Mouse (Mus musculus) forebrain, embryonic 10.5 days (tissue): Measurements from ENCODE around the gene Prkcq. TPM values are rescaled to one million over a fixed set of nuclear protein-coding genes. Genes with fewer than 3 reads are reported as not detected.
"Not testable (repeated sequence)": the region's sequence is repeated elsewhere in the genome, so short reads cannot be mapped to it uniquely, and the experiment has no call there.

Experiments
- DNase-seq: peaks from one replicate; pipeline ENCODE4 v3.0.0-alpha.2; 2017; ENCODE audit warnings: low spot score; ENCODE audit errors: extremely low spot score
- H3K27ac ChIP-seq: fragments of 300-500 bp; sonication (generic); 2 replicates; pipeline ENCODE4 v1.5.1; 2016; ENCODE audit warnings: mild to moderate bottlenecking
- H3K27me3 ChIP-seq: fragments of 300-500 bp; sonication (generic); 2 replicates; pipeline ENCODE4 v1.6.1; 2016; ENCODE audit warnings: mild to moderate bottlenecking; ENCODE audit not compliant: poor library complexity, severe bottlenecking
- H3K36me3 ChIP-seq: fragments of 300-500 bp; sonication (generic); replicated peaks from 2 replicates; pipeline ENCODE4 v1.6.1; 2016; ENCODE audit warnings: mild to moderate bottlenecking, moderate library complexity
- H3K4me1 ChIP-seq: fragments of 300-500 bp; sonication (generic); 2 replicates; pipeline ENCODE4 v1.6.1; 2016
- H3K4me3 ChIP-seq: fragments of 300-500 bp; sonication (generic); 2 replicates; pipeline ENCODE4 v1.5.1; 2016; ENCODE audit warnings: mild to moderate bottlenecking, moderate library complexity
- H3K9me3 ChIP-seq: fragments of 300-500 bp; sonication (generic); 2 replicates; pipeline ENCODE4 v1.6.1; 2016; ENCODE audit warnings: mild to moderate bottlenecking, moderate library complexity
- WGBS: fragments of 180-500 bp; shearing (Covaris S2); methylation state at CpG from one replicate; pipeline ENCODE4 v1.1.7; 2016; 5-methylcytosine and 5-hydroxymethylcytosine counted together
- polyA plus RNA-seq: library from polyadenylated mRNA; unstranded; fragments of >200 nt; fragmentation: Nextera tagmentation; extraction: Ambion mirVana; gene quantifications from 2 replicates; pipeline ENCODE4 v1.2.1, GENCODE M21; 2016

The Prkcq gene
- polyA plus RNA-seq, 1 experiment from 2014 or later, result 1.3 TPM

DNA sequence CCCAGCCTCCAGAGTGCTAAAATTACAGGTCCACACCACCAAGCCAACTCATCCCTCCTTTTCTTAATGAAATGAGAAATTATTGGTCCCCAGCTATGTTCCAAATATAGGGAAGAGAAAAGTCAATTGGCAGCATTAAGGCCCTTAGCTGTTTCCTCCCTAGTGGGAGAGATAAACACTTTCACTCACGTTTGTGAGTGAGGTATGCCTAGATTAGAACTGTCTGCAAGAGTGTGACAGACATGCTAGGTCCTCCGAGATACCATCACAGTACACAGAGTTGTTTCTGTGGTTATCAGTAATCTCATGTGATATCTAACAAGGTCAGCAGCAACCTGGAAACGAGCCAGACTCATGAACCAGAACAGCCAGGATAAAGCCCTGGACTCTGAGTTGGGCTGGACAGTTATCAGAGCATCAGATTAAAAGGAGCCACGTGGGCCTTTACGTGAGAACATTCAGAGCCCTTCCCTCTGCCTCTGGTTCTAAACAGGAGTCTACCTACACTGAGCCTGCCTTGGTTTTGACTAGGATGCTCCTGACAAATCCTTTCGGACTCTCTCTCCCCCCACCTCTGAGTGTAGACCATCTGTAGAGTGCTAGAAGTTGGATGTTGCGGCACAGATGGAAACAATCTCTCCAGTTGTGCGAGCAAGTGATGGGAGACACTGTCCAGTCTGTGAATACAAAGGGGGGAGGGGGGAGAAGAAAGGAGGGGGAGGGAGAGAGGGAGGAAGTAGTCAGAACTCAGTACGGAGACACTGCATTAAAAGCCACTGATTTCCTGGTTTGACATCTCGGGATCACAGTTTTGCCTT, 157.7 kb downstream of the Prkcq start:
- no peak for DNase-seq
- Histone ChIP-seq H3K27me3 (no peaks in the 10 kb centered on the region), H3K9me3 (no peaks in the 10 kb centered on the region), H3K4me3 (no peak overlapping the region), H3K36me3 (no peaks in the 10 kb centered on the region), H3K4me1 (0 out of 2 replicates have a peak, but pooled peaks cover 2% of the 10 kb centered on the region), H3K27ac (no peak overlapping the region)
- 69% methylated on average over 10 of the region's 10 CpGs for WGBS

DNA sequence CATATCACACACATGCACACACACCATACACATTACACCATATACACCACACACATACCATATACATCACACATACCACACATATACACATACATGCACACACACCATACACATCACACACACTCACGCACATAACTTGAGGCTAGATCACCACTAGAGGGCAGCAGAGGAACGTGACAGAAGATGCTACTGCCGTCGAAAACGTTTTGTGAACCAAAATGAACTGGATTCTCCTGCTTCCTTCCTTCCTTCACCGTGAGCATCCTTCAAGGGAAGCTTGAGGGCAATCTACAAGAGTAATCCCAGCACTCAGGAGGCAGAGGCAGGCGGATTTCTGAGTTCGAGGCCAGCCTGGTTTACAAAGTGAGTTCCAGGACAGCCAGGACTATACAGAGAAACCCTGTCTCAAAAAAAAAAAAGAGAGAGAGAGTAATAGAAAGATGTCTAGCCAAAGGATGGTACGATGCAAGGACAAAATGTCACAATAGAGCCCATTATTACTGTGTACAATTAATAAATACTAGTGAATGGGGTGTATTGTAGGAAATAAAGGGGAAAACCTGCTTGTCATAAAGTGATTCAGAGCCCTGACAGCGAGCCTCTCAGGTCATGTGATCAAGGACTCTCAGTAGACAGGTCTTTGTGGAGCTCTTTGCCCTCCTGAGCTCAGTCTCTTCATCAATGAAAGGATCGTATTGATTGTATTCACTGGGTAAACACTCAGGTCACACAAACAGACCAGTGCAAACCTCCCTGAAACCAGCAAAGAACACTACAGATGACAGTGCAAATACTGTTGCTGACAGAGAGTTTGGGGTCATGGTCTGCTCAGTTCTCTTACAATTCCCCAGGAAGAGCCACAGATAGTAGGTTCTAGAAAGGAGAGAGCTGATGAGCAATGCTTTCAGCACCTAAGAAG, 159.9 kb downstream of the Prkcq start:
- 33% methylated on average over 11 of the region's 11 CpGs for WGBS
- no peak overlapping the region for H3K4me3 ChIP-seq
- H3K27me3 ChIP-seq, result no peaks in the 10 kb centered on the region
- no peaks in the 10 kb centered on the region for H3K9me3 ChIP-seq
- 0 out of 2 replicates have a peak, but pooled peaks cover 2% of the 10 kb centered on the region for H3K4me1 ChIP-seq
- DNase-seq, result peak; percentile 76
- no peak overlapping the region for H3K27ac ChIP-seq
- no peaks in the 10 kb centered on the region for H3K36me3 ChIP-seq

DNA sequence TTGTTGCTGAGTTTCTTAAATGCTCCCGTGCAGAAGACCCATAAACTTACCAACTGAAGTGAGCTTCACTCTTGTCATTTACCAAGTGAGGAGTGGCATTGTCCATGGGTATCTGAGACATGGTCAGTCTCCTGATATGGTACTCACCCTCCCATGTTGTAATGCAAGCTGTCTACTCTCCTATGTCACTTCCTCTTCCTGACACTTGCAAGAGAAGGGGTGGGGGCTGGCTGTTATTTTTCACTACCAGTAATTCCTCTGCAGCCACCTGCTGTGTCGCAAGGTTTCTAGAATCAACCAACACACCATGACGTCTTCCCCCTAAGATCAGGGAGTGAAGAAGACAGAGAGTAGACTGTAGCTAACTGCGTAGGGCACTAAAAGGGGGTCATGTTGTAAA, 160.6 kb downstream of the Prkcq start:
- 85% methylated on average over 4 of the region's 4 CpGs for WGBS
- Histone ChIP-seq H3K9me3 (no peaks in the 10 kb centered on the region), H3K27ac (no peak overlapping the region)

DNA sequence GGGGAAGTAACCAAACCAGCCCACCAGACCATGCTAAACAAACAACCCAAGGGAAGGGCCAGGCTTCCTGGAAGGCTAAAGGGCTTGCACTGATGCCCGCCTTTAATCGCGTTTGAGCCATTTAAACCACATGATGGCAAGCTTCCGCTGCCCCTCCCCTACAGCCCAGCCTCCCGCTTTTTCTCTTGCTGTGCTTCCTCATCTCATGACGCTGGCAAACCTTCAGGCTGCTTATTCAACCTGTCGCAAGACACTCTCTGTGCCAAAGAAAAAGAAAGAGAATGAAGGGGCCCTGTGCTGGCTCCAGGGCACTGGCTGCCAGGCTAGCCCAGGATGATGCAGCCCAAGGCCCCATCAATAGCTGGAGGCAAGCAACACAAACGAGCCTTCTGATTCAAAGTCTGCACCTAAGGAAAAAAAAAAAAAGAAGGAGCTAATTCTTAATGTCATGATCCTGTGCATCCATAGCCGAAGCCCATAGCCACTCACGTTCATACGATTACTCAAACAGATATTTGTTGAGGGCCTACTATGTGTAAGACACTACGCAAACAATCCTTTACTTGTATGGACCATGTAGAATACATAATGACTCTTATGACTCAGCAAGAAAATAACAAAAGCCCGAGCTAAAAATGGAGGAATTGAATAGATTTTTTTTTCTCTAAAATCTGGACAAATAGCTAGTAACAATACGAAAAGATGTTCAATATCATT, 161.6 kb downstream of the Prkcq start:
- 0 out of 2 replicates have a peak, but pooled peaks cover 2% of the 10 kb centered on the region for H3K4me1 ChIP-seq
- H3K27ac ChIP-seq, result no peak overlapping the region
- no peaks in the 10 kb centered on the region for H3K36me3 ChIP-seq
- DNase-seq, result no peak
- no peaks in the 10 kb centered on the region for H3K27me3 ChIP-seq
- WGBS, result 72% methylated on average over 14 of the region's 14 CpGs
- H3K9me3 ChIP-seq, result no peaks in the 10 kb centered on the region
- no peak overlapping the region for H3K4me3 ChIP-seq

More for the DNA sequence above, 160.6 kb downstream of the Prkcq start:
- no peak for DNase-seq
- no peaks in the 10 kb centered on the region for H3K27me3 ChIP-seq
- H3K4me1 ChIP-seq, result 0 out of 2 replicates have a peak, but pooled peaks cover 2% of the 10 kb centered on the region
- no peak overlapping the region for H3K4me3 ChIP-seq
- no peaks in the 10 kb centered on the region for H3K36me3 ChIP-seq

DNA sequence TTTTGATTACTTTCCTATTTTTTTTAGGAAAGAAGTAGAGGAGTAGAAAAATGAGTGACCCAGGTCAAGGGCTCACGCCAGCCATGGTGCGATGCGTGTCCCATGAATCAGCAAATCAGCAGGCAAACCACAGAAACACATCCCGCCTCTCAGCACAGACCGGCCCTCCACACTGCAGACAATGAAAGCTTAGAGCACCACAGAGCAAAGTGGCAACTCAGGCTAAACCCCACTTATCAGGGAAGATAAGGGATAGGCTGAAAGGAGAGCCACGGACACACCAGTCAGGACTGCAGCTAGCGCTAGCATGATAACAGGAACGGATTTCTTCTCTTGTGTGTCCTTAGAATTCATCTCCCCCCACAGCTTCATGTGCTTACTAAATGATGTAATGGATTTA, 164.4 kb downstream of the Prkcq start:
- Histone ChIP-seq H3K9me3 (no peaks in the 10 kb centered on the region), H3K4me3 (no peak overlapping the region), H3K27ac (no peak overlapping the region), H3K36me3 (no peaks in the 10 kb centered on the region), H3K4me1 (0 out of 2 replicates have a peak, but pooled peaks cover 2% of the 10 kb centered on the region), H3K27me3 (no peaks in the 10 kb centered on the region)
- DNase-seq, result no peak
- 74% methylated on average over 8 of the region's 8 CpGs for WGBS

DNA sequence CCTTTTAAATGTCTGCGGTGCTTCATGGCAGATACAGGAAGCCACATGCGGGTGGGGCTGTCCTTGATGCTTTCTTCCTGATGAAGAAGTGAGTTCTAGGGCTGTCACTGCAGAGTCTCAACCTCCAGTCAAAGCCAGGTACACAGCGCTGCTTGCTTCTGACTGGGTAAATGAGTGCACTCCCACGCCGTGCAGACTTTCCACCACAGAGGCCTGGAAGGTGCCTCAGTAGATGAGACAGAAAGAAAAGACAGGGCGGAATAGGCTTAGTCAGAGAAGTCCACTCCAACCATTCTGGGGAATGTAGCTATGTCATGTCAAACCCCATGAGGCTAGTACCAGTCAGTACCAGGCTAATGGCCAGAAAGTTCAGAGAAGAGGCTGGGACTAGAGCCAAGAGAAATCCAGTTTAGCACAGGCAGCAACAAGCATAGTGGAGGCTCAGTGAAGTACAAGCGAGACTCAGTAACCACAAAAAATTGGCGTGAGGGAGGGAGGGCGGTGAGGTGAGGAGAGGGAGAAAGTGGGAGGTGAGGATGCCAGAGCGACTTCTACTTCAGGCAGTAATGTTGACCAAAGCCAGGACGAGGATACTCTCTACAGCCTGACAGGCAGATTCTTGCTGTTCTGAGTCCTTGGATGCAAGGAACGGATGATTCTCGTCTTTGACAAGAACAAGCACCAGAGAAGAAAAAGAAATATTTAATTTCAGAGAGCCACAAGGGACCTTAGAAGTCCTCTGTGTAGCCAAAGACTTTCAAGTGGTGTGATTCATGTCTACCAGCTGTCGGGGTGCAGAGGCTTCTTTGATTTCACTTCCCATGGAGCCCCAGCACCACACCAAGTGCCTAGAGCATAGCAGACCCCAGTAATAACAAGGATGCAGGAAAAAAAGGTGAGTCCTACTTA, 167.3 kb downstream of the Prkcq start:
- no peaks in the 10 kb centered on the region for H3K4me1 ChIP-seq
- no peak for DNase-seq
- no peaks in the 10 kb centered on the region for H3K36me3 ChIP-seq
- H3K27me3 ChIP-seq, result no peaks in the 10 kb centered on the region
- no peaks in the 10 kb centered on the region for H3K9me3 ChIP-seq
- H3K27ac ChIP-seq, result no peak overlapping the region
- H3K4me3 ChIP-seq, result no peak overlapping the region
- 86% methylated on average over 14 of the region's 14 CpGs for WGBS

DNA sequence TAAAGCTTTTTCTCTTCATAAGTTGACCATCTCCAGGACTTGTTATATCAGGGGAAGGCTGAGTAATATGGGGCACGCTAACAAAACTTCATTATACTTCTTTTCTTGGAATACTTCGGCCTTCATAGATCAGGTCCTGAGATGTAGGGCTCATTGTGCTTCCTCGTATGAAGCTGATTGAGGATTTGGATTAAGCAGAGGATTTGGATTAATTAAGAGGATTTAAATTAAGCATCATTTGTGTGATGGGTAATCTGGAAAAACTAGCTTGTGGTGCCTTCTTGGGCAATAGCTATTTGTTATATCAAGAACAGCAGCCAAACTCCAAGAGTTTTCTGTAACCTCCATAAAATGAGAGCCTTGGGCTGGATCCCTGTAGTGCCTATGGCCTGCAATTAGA, 172.8 kb downstream of the Prkcq start:
- 86% methylated on average over 3 of the region's 3 CpGs for WGBS
- H3K36me3 ChIP-seq, result no peaks in the 10 kb centered on the region
- no peaks in the 10 kb centered on the region for H3K4me1 ChIP-seq
- no peak overlapping the region for H3K27ac ChIP-seq
- H3K27me3 ChIP-seq, result no peaks in the 10 kb centered on the region
- no peaks in the 10 kb centered on the region for H3K9me3 ChIP-seq
- DNase-seq, result no peak
- no peak overlapping the region for H3K4me3 ChIP-seq

DNA sequence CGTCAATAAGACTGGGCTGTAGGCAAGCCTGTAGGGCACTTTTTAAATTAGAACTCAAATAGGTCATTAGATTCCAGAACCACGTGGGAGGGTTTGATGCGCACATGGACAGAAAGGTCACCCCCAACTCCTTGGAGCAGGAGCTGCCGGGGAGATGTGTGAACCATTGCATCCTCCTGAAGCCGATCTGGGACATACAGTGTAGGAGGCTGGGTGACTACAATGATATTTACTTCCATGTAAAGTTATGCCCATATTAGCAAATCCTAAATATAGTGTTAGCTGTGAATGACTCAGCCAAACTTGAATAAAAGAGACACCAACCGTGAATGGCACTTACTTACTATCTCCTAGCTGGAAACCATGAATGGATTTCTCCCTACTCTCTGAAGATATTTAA, 174.5 kb downstream of the Prkcq start:
- H3K4me3 ChIP-seq, H3K27ac ChIP-seq, H3K4me1 ChIP-seq, H3K36me3 ChIP-seq, DNase-seq, H3K9me3 ChIP-seq, H3K27me3 ChIP-seq: not testable (repeated sequence)
- 89% methylated on average over 6 of the region's 6 CpGs for WGBS

DNA sequence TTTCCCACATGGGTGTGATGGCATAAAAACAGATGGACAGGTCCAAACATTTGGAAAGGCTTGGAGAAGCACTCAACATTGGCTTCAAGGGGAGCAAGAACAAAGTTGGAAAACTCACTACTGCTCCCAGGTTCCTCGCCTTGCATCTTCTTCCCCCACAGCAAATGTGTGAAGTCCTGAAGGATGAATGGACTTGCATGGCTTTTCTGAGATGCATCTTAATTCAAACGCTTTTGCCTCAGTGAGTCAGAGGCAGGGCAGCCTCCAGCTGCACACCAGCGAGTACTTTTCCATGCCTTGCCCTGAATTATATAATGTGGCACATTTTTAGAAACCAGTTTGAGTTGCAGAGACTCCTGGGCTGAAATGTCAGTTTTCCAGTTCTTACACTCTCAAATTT, 175.9 kb downstream of the Prkcq start:
- no peak for DNase-seq
- Histone ChIP-seq H3K4me1 (no peaks in the 10 kb centered on the region), H3K36me3 (no peaks in the 10 kb centered on the region), H3K27me3 (no peaks in the 10 kb centered on the region), H3K9me3 (no peaks in the 10 kb centered on the region), H3K27ac (no peak overlapping the region), H3K4me3 (no peak overlapping the region)
- 86% methylated on average over 3 of the region's 3 CpGs for WGBS
